Comparison of ENCODE assay signal across 22 mouse cellular contexts in genomic region chr11:108319162-108319561, GRCm38 (mm10). TPM values are rescaled to one million over a fixed set of nuclear protein-coding genes. Genes with fewer than 3 reads are reported as not detected.
DNase-seq lines count a peak whose midpoint lies in the region; ATAC-seq and TF ChIP-seq lines count a peak whose summit lies in the region.
"Had no signal": no experiment of that assay in that cellular context is flagged by ENCODE, and none has a peak within 500 bp of the region (broad histone marks: within the 10 kb centered on the region; RNA-seq: fewer than 3 reads in every experiment).

No protein-coding gene starts in this region.

- DNase-seq in heart, adult 11 months: peak; percentile 63
- no peak for DNase-seq in heart, adult 9 months (ENCODE audit: low spot score in 2 of 2)
- DNase-seq in layer of hippocampus, adult 2 months (ENCODE audit: low spot score in 2 of 2): no peak
- DNase-seq in layer of hippocampus, postnatal 25 days (ENCODE audit: extremely low spot score in 1 of 2, low spot score in 1 of 2): no peak
- peak; percentile 31 for DNase-seq in brain, embryonic 14.5 days (ENCODE audit: low read depth)
- no peak for DNase-seq in thymus, postnatal 4 days
- DNase-seq: adrenal gland, postnatal 14 days; cerebellum, adult 11-12 months; cerebellum, postnatal 14 days; kidney, adult 11 months; layer of hippocampus, postnatal 36 days; thymus, postnatal 25 days had no signal

- TF ChIP-seq POLR2A in brain, embryonic 14.5 days (IDR thresholded peaks at IDR 0.05; ENCODE audit: borderline replicate concordance, extremely low read depth, insufficient read depth, insufficient read length, poor library complexity, severe bottlenecking): no peak

- no peak for TF ChIP-seq CTCF in layer of hippocampus, adult 2 months (conservative IDR thresholded peaks at IDR 0.05)
- no peak for TF ChIP-seq CTCF in brain, embryonic 14.5 days (IDR thresholded peaks at IDR 0.05; ENCODE audit: borderline replicate concordance, extremely low read depth, insufficient read depth, insufficient read length)

- H3K27ac ChIP-seq in layer of hippocampus, adult 2 months: peak overlapping the region; percentile 7; the same call in 1 of the 2 replicates
- H3K27ac ChIP-seq: embryonic facial prominence, embryonic 15.5 days; forebrain, embryonic 10.5 days; kidney, postnatal 0 days; limb, embryonic 13.5 days; lung, embryonic 15.5 days; macrophage had no signal

- no peak overlapping the region for H3K4me3 ChIP-seq in layer of hippocampus, adult 2 months
- H3K4me3 ChIP-seq: embryonic facial prominence, embryonic 15.5 days; forebrain, embryonic 10.5 days; limb, embryonic 13.5 days; lung, embryonic 15.5 days had no signal

- ATAC-seq in megakaryocyte progenitor cell, adult 5-6 weeks (replicated peaks; ENCODE audit: poor library complexity): peak; percentile 17; the same call in 1 of the 2 replicates

RNA-seq across cellular contexts. Expression of gene Apoh, which starts 24.0 kb away (rescaled TPM):
- total RNA-seq in layer of hippocampus, adult 2 months (2021): 1 to 10 TPM in 1 of 2 experiments, under 1 TPM in 1; 0.82 to 1.0 TPM
- 1 to 10 TPM; 1.2 to 1.5 TPM for total RNA-seq in layer of hippocampus, postnatal 25 days (2021)
- 0.08 and 0.19 TPM in 2 replicates for polyA plus RNA-seq in brain, embryonic 14.5 days (2012; rRNA removed)
- total RNA-seq in megakaryocyte progenitor cell, adult 5-6 weeks (2015): not detected in 2 replicates
- not detected in 2 replicates for total RNA-seq in megakaryocyte progenitor cell, adult 5-6 weeks (2017)
- total RNA-seq: G1E; granulocyte monocyte progenitor cell, adult 5-6 weeks; hematopoietic stem cell, adult 5-6 weeks had no signal
- polyA plus RNA-seq: embryonic facial prominence, embryonic 15.5 days; forebrain, embryonic 10.5 days; G1E; limb, embryonic 13.5 days; macrophage had no signal

RNA-seq across cellular contexts. Expression of gene Prkca, which starts 24.6 kb away (rescaled TPM):
- 100 to 1,000 TPM; 211 to 241 TPM for total RNA-seq in layer of hippocampus, adult 2 months (2021)
- total RNA-seq in layer of hippocampus, postnatal 25 days (2021): 100 to 1,000 TPM; 211 to 215 TPM
- polyA plus RNA-seq in brain, embryonic 14.5 days (2012; rRNA removed): 9.2 and 13.1 TPM in 2 replicates
- total RNA-seq in megakaryocyte progenitor cell, adult 5-6 weeks (2015): 2.4 and 3.6 TPM in 2 replicates
- total RNA-seq in megakaryocyte progenitor cell, adult 5-6 weeks (2017): 1.3 and 1.6 TPM in 2 replicates
- polyA plus RNA-seq: G1E had no signal

Comparison
In these comparisons a context has a peak if more than half of its experiments do, and no peak if none do; other contexts are left out.
1. DNase-seq: peak in heart, adult 11 months (single experiment) and brain, embryonic 14.5 days (single experiment); none in heart, adult 9 months (0 of 2), layer of hippocampus, adult 2 months (0 of 2), layer of hippocampus, postnatal 25 days (0 of 2) and thymus, postnatal 4 days (single experiment).
2. RNA of gene Prkca, which starts 24.6 kb away (total RNA-seq): 211 to 241 TPM in layer of hippocampus, adult 2 months and 211 to 215 TPM in layer of hippocampus, postnatal 25 days; 1.3 to 3.6 TPM in megakaryocyte progenitor cell, adult 5-6 weeks; every median in the first group is over 10 times any median in the second.